Mouse (Mus musculus) lung, embryonic 15.5 days (tissue): ENCODE measurements at regions not wholly inside any gene's neighbourhood (a gene's known extent, or its start where the extent isn't known, plus 50 kb on each side); places are given as distances from the start of the nearest gene placed in this dataset.
A peak's percentile ranks its signal among the peaks of the same experiment; 100 is the strongest.

Experiments used
- ATAC-seq: fragments of 200-750 bp; cut with Nextera tagmentation; 2 replicates; pipeline ENCODE4 v1.8.0; 2017; ENCODE audit warnings: moderate number of reproducible peaks, borderline replicate concordance; ENCODE audit not compliant: low FRiP score, low TSS enrichment; ENCODE audit errors: extremely low read depth
- H3K27ac ChIP-seq: fragments of 300-500 bp; sonication (generic); 2 replicates; pipeline ENCODE4 v1.5.1; 2015; ENCODE audit warnings: moderate library complexity, mild to moderate bottlenecking, inconsistent platforms
- H3K27me3 ChIP-seq: fragments of 300-500 bp; sonication (generic); 2 replicates; pipeline ENCODE4 v1.6.1; 2015; ENCODE audit warnings: inconsistent platforms
- H3K36me3 ChIP-seq: fragments of 300-500 bp; sonication (generic); 2 replicates; pipeline ENCODE4 v1.6.1; 2015; ENCODE audit warnings: inconsistent platforms
- H3K4me1 ChIP-seq: fragments of 300-500 bp; sonication (generic); 2 replicates; pipeline ENCODE4 v1.6.1; 2015; ENCODE audit warnings: inconsistent platforms
- H3K4me2 ChIP-seq: fragments of 300-500 bp; sonication (generic); 2 replicates; pipeline ENCODE4 v1.6.1; 2015; ENCODE audit warnings: inconsistent platforms, mild to moderate bottlenecking, moderate library complexity
- H3K4me3 ChIP-seq: fragments of 300-500 bp; sonication (generic); 2 replicates; pipeline ENCODE4 v1.5.1; 2015; ENCODE audit warnings: mild to moderate bottlenecking, inconsistent platforms
- H3K9ac ChIP-seq: fragments of 300-500 bp; sonication (generic); 2 replicates; pipeline ENCODE4 v1.6.1; 2015; ENCODE audit warnings: inconsistent platforms
- H3K9me3 ChIP-seq: fragments of 300-500 bp; sonication (generic); 2 replicates; pipeline ENCODE4 v1.6.1; 2016; ENCODE audit warnings: inconsistent platforms
- WGBS: fragments of 180-500 bp; shearing (Covaris S2); methylation state at CpG from one replicate; pipeline ENCODE4 v1.1.7; 2015; 5-methylcytosine and 5-hydroxymethylcytosine counted together

- no peak overlapping the region for H3K9ac ChIP-seq
- H3K36me3 ChIP-seq: no peaks in the 10 kb centered on the region
- H3K27ac ChIP-seq: no peak overlapping the region
- no peaks in the 10 kb centered on the region for H3K27me3 ChIP-seq
- H3K4me2 ChIP-seq: no peak overlapping the region
- no peak overlapping the region for H3K4me3 ChIP-seq
- no peak for ATAC-seq
- H3K9me3 ChIP-seq: no peaks in the 10 kb centered on the region
- H3K4me1 ChIP-seq: no peaks in the 10 kb centered on the region
These were observed 94.4 kb downstream of the Gm11232 start for GRCm38 (mm10) chr4:71663397-71663796.

- no peaks in the 10 kb centered on the region for H3K27me3 ChIP-seq
- no peak overlapping the region for H3K4me2 ChIP-seq
- no peaks in the 10 kb centered on the region for H3K36me3 ChIP-seq
- no peak for ATAC-seq
- no peak overlapping the region for H3K4me3 ChIP-seq
- 93% methylated on average over 10 of the region's 10 CpGs for WGBS
- no peak overlapping the region for H3K9ac ChIP-seq
- H3K27ac ChIP-seq: no peak overlapping the region
- H3K9me3 ChIP-seq: no peaks in the 10 kb centered on the region
- H3K4me1 ChIP-seq: no peaks in the 10 kb centered on the region
These were observed 117.2 kb downstream of the Gm11232 start for GRCm38 (mm10) chr4:71640521-71640920.

- Histone ChIP-seq H3K9me3 (no peaks in the 10 kb centered on the region), H3K27me3 (no peaks in the 10 kb centered on the region), H3K4me1 (no peaks in the 10 kb centered on the region), H3K4me2 (no peak overlapping the region), H3K36me3 (no peaks in the 10 kb centered on the region), H3K27ac (no peak overlapping the region), H3K9ac (no peak overlapping the region), H3K4me3 (no peak overlapping the region)
- 43% methylated on average over 2 of the region's 2 CpGs for WGBS
- no peak for ATAC-seq
These were observed 130.7 kb downstream of the Gm11232 start for GRCm38 (mm10) chr4:71627088-71627487.

GRCm38 (mm10) chr4:71626626-71627025 is 131.1 kb downstream of the Gm11232 start:
- Histone ChIP-seq H3K27ac (no peak overlapping the region), H3K4me2 (no peak overlapping the region), H3K4me1 (no peaks in the 10 kb centered on the region), H3K4me3 (no peak overlapping the region), H3K36me3 (no peaks in the 10 kb centered on the region), H3K9me3 (no peaks in the 10 kb centered on the region), H3K27me3 (no peaks in the 10 kb centered on the region), H3K9ac (no peak overlapping the region)
- no peak for ATAC-seq
- WGBS: 26% methylated on average over 1 of the region's 1 CpGs

GRCm38 (mm10) chr4:71624771-71625170 is 133.0 kb downstream of the Gm11232 start:
- no peak overlapping the region for H3K27ac ChIP-seq
- H3K9ac ChIP-seq: no peak overlapping the region
- no peaks in the 10 kb centered on the region for H3K36me3 ChIP-seq
- WGBS: 50% methylated on average over 2 of the region's 2 CpGs
- H3K4me2 ChIP-seq: no peak overlapping the region
- ATAC-seq: no peak
- H3K27me3 ChIP-seq: no peaks in the 10 kb centered on the region
- H3K4me3 ChIP-seq: no peak overlapping the region
- H3K4me1 ChIP-seq: no peaks in the 10 kb centered on the region
- no peaks in the 10 kb centered on the region for H3K9me3 ChIP-seq

- Histone ChIP-seq H3K9ac (no peak overlapping the region), H3K36me3 (no peaks in the 10 kb centered on the region), H3K27me3 (no peaks in the 10 kb centered on the region), H3K4me1 (no peaks in the 10 kb centered on the region), H3K9me3 (no peaks in the 10 kb centered on the region), H3K4me2 (no peak overlapping the region), H3K27ac (no peak overlapping the region), H3K4me3 (no peak overlapping the region)
- WGBS: 76% methylated on average over 1 of the region's 1 CpGs
- no peak for ATAC-seq
These were observed 144.0 kb downstream of the Gm11232 start for GRCm38 (mm10) chr4:71613720-71614119.

- Histone ChIP-seq H3K4me2 (no peak overlapping the region), H3K9me3 (no peaks in the 10 kb centered on the region), H3K36me3 (no peaks in the 10 kb centered on the region), H3K4me1 (no peaks in the 10 kb centered on the region), H3K9ac (no peak overlapping the region), H3K27ac (no peak overlapping the region), H3K27me3 (no peaks in the 10 kb centered on the region), H3K4me3 (no peak overlapping the region)
- ATAC-seq: no peak
- WGBS: 81% methylated on average over 2 of the region's 2 CpGs
These were observed 171.9 kb downstream of the Gm11232 start for GRCm38 (mm10) chr4:71585880-71586279.

GRCm38 (mm10) chr4:71560656-71561055 is 197.1 kb downstream of the Gm11232 start:
- no peak overlapping the region for H3K4me3 ChIP-seq
- no peaks in the 10 kb centered on the region for H3K27me3 ChIP-seq
- H3K9ac ChIP-seq: no peak overlapping the region
- no peak overlapping the region for H3K27ac ChIP-seq
- no peak overlapping the region for H3K4me2 ChIP-seq
- WGBS: 78% methylated on average over 5 of the region's 5 CpGs
- no peak for ATAC-seq
- no peaks in the 10 kb centered on the region for H3K4me1 ChIP-seq
- no peaks in the 10 kb centered on the region for H3K9me3 ChIP-seq
- no peaks in the 10 kb centered on the region for H3K36me3 ChIP-seq

GRCm38 (mm10) chr4:71539200-71539599 is 218.6 kb downstream of the Gm11232 start:
- no peaks in the 10 kb centered on the region for H3K36me3 ChIP-seq
- H3K4me3 ChIP-seq: no peak overlapping the region
- H3K4me2 ChIP-seq: no peak overlapping the region
- no peak for ATAC-seq
- no peak overlapping the region for H3K27ac ChIP-seq
- no peaks in the 10 kb centered on the region for H3K9me3 ChIP-seq
- H3K9ac ChIP-seq: no peak overlapping the region
- no peaks in the 10 kb centered on the region for H3K27me3 ChIP-seq
- no peaks in the 10 kb centered on the region for H3K4me1 ChIP-seq

GRCm38 (mm10) chr4:71537971-71538370 is 219.8 kb downstream of the Gm11232 start:
- Histone ChIP-seq H3K27me3 (no peaks in the 10 kb centered on the region), H3K4me1 (no peaks in the 10 kb centered on the region), H3K9me3 (no peaks in the 10 kb centered on the region), H3K36me3 (no peaks in the 10 kb centered on the region), H3K27ac (no peak overlapping the region), H3K4me3 (no peak overlapping the region), H3K9ac (no peak overlapping the region), H3K4me2 (no peak overlapping the region)
- no peak for ATAC-seq
- WGBS: 31% methylated on average over 2 of the region's 2 CpGs

GRCm38 (mm10) chr4:71524255-71524970 is 233.4 kb downstream of the Gm11232 start:
- no peaks in the 10 kb centered on the region for H3K36me3 ChIP-seq
- no peaks in the 10 kb centered on the region for H3K9me3 ChIP-seq
- H3K9ac ChIP-seq: no peak overlapping the region
- H3K4me2 ChIP-seq: no peak overlapping the region
- no peak overlapping the region for H3K27ac ChIP-seq
- no peaks in the 10 kb centered on the region for H3K4me1 ChIP-seq
- no peak overlapping the region for H3K4me3 ChIP-seq
- 33% methylated on average over 4 of the region's 4 CpGs for WGBS
- H3K27me3 ChIP-seq: no peaks in the 10 kb centered on the region
- ATAC-seq: 0 out of 2 replicates have a peak, but pooled peaks have one; percentile 19

GRCm38 (mm10) chr4:71520751-71521150 is 237.0 kb downstream of the Gm11232 start:
- Histone ChIP-seq H3K4me2 (no peak overlapping the region), H3K36me3 (no peaks in the 10 kb centered on the region), H3K4me1 (no peaks in the 10 kb centered on the region), H3K9me3 (no peaks in the 10 kb centered on the region), H3K9ac (no peak overlapping the region), H3K27me3 (no peaks in the 10 kb centered on the region), H3K27ac (no peak overlapping the region), H3K4me3 (no peak overlapping the region)
- ATAC-seq: no peak

- ATAC-seq: no peak
- Histone ChIP-seq H3K4me1 (no peaks in the 10 kb centered on the region), H3K9ac (no peak overlapping the region), H3K27ac (no peak overlapping the region), H3K27me3 (no peaks in the 10 kb centered on the region), H3K9me3 (no peaks in the 10 kb centered on the region), H3K4me3 (no peak overlapping the region), H3K36me3 (no peaks in the 10 kb centered on the region), H3K4me2 (no peak overlapping the region)
- 67% methylated on average over 2 of the region's 2 CpGs for WGBS
These were observed 239.8 kb downstream of the Gm11232 start for GRCm38 (mm10) chr4:71517921-71518404.
